Mouse (Mus musculus): ENCODE measurements around the gene Igfbp2. TPM values are rescaled to one million over a fixed set of nuclear protein-coding genes. Genes with fewer than 3 reads are reported as not detected.

Igfbp2 gene
- polyA plus RNA-seq, 1 experiment from 2014 or later = 310 TPM

GRCm38 (mm10) chr1:72860502-72860901, 36.2 kb downstream of the Igfbp2 start:
- 95% methylated on average over 2 of the region's 2 CpGs for WGBS
- Histone ChIP-seq H3K4me2 (ENCODE audit: low read length) (no peak overlapping the region), H3K27ac (replicated peaks; ENCODE audit: low read depth, low read length) (no peak overlapping the region), H3K9ac (replicated peaks; ENCODE audit: low read length) (no peak overlapping the region), H3K27me3 (ENCODE audit: control insufficient read depth, insufficient read depth, low read length) (no peaks in the 10 kb centered on the region), H3K9me3 (ENCODE audit: control insufficient read depth, low read length) (no peaks in the 10 kb centered on the region), H3K4me3 (replicated peaks; ENCODE audit: low read depth, low read length) (no peak overlapping the region), H3K4me1 (ENCODE audit: control insufficient read depth, insufficient read depth, low read length) (peaks cover 10% of the 10 kb centered on the region), H3K36me3 (ENCODE audit: control insufficient read depth, insufficient read depth, low read length) (no peaks in the 10 kb centered on the region)
- DNase-seq (no peak), ATAC-seq (ENCODE audit: low FRiP score, low TSS enrichment) (no peak)

- no peaks in the 10 kb centered on the region for H3K27me3 ChIP-seq (ENCODE audit: control insufficient read depth, insufficient read depth, low read length)
- no peak overlapping the region for H3K27ac ChIP-seq (replicated peaks; ENCODE audit: low read depth, low read length)
- H3K4me2 ChIP-seq (ENCODE audit: low read length) = no peak overlapping the region
- H3K36me3 ChIP-seq (ENCODE audit: control insufficient read depth, insufficient read depth, low read length) = no peaks in the 10 kb centered on the region
- H3K9me3 ChIP-seq (ENCODE audit: control insufficient read depth, low read length) = no peaks in the 10 kb centered on the region
- no peak overlapping the region for H3K4me3 ChIP-seq (replicated peaks; ENCODE audit: low read depth, low read length)
- DNase-seq (no peak), ATAC-seq (ENCODE audit: low FRiP score, low TSS enrichment) (no peak)
- WGBS = 80% methylated on average over 2 of the region's 2 CpGs
- H3K9ac ChIP-seq (replicated peaks; ENCODE audit: low read length) = no peak overlapping the region
- peaks cover 10% of the 10 kb centered on the region for H3K4me1 ChIP-seq (ENCODE audit: control insufficient read depth, insufficient read depth, low read length)
These were observed 37.4 kb downstream of the Igfbp2 start for GRCm38 (mm10) chr1:72861702-72862101.

- WGBS = 90% methylated on average over 21 of the region's 21 CpGs
- Histone ChIP-seq H3K27me3 (ENCODE audit: control insufficient read depth, insufficient read depth, low read length) (no peaks in the 10 kb centered on the region), H3K4me1 (ENCODE audit: control insufficient read depth, insufficient read depth, low read length) (peaks cover 10% of the 10 kb centered on the region), H3K4me3 (replicated peaks; ENCODE audit: low read depth, low read length) (no peak overlapping the region), H3K27ac (replicated peaks; ENCODE audit: low read depth, low read length) (no peak overlapping the region), H3K9ac (replicated peaks; ENCODE audit: low read length) (no peak overlapping the region), H3K4me2 (ENCODE audit: low read length) (no peak overlapping the region), H3K9me3 (ENCODE audit: control insufficient read depth, low read length) (no peaks in the 10 kb centered on the region), H3K36me3 (ENCODE audit: control insufficient read depth, insufficient read depth, low read length) (no peaks in the 10 kb centered on the region)
- no peak for ATAC-seq (ENCODE audit: low FRiP score, low TSS enrichment)
- DNase-seq = no peak
These were observed 37.9 kb downstream of the Igfbp2 start for GRCm38 (mm10) chr1:72862248-72862647.

GRCm38 (mm10) chr1:72863692-72864091, 39.4 kb downstream of the Igfbp2 start:
- Histone ChIP-seq H3K4me2 (ENCODE audit: low read length) (no peak overlapping the region), H3K36me3 (ENCODE audit: control insufficient read depth, insufficient read depth, low read length) (no peaks in the 10 kb centered on the region), H3K27me3 (ENCODE audit: control insufficient read depth, insufficient read depth, low read length) (no peaks in the 10 kb centered on the region), H3K4me1 (ENCODE audit: control insufficient read depth, insufficient read depth, low read length) (peaks cover 6% of the 10 kb centered on the region), H3K9ac (replicated peaks; ENCODE audit: low read length) (no peak overlapping the region), H3K27ac (replicated peaks; ENCODE audit: low read depth, low read length) (no peak overlapping the region), H3K9me3 (ENCODE audit: control insufficient read depth, low read length) (no peaks in the 10 kb centered on the region), H3K4me3 (replicated peaks; ENCODE audit: low read depth, low read length) (no peak overlapping the region)
- ATAC-seq (ENCODE audit: low FRiP score, low TSS enrichment) (no peak), DNase-seq (no peak)
- 87% methylated on average over 8 of the region's 8 CpGs for WGBS

GRCm38 (mm10) chr1:72864272-72864671, 40.0 kb downstream of the Igfbp2 start:
- WGBS = 84% methylated on average over 3 of the region's 3 CpGs
- Histone ChIP-seq H3K27me3 (ENCODE audit: control insufficient read depth, insufficient read depth, low read length) (peaks cover 4% of the 10 kb centered on the region; the same call in 1 of the 2 replicates), H3K9me3 (ENCODE audit: control insufficient read depth, low read length) (no peaks in the 10 kb centered on the region), H3K36me3 (ENCODE audit: control insufficient read depth, insufficient read depth, low read length) (no peaks in the 10 kb centered on the region), H3K9ac (replicated peaks; ENCODE audit: low read length) (no peak overlapping the region), H3K4me1 (ENCODE audit: control insufficient read depth, insufficient read depth, low read length) (peaks cover under 1% of the 10 kb centered on the region), H3K27ac (replicated peaks; ENCODE audit: low read depth, low read length) (no peak overlapping the region), H3K4me2 (ENCODE audit: low read length) (no peak overlapping the region), H3K4me3 (replicated peaks; ENCODE audit: low read depth, low read length) (no peak overlapping the region)
- DNase-seq = no peak
- ATAC-seq (ENCODE audit: low FRiP score, low TSS enrichment) = no peak

- H3K4me3 ChIP-seq (replicated peaks; ENCODE audit: low read depth, low read length) = no peak overlapping the region
- 11% methylated on average over 6 of the region's 6 CpGs for WGBS
- H3K9ac ChIP-seq (replicated peaks; ENCODE audit: low read length) = no peak overlapping the region
- H3K9me3 ChIP-seq (ENCODE audit: control insufficient read depth, low read length) = no peaks in the 10 kb centered on the region
- H3K4me2 ChIP-seq (ENCODE audit: low read length) = no peak overlapping the region
- peak; percentile 31; the same call in 1 of the 2 replicates for ATAC-seq (ENCODE audit: low FRiP score, low TSS enrichment)
- peak; percentile 93 for DNase-seq
- H3K27ac ChIP-seq (replicated peaks; ENCODE audit: low read depth, low read length) = no peak overlapping the region
- no peaks in the 10 kb centered on the region for H3K36me3 ChIP-seq (ENCODE audit: control insufficient read depth, insufficient read depth, low read length)
- H3K27me3 ChIP-seq (ENCODE audit: control insufficient read depth, insufficient read depth, low read length) = peaks cover 6% of the 10 kb centered on the region; the same call in 1 of the 2 replicates
- H3K4me1 ChIP-seq (ENCODE audit: control insufficient read depth, insufficient read depth, low read length) = peaks cover 6% of the 10 kb centered on the region; the same call in 1 of the 2 replicates
These were observed 41.6 kb downstream of the Igfbp2 start for GRCm38 (mm10) chr1:72865900-72866299.

GRCm38 (mm10) chr1:72866417-72866816, 42.1 kb downstream of the Igfbp2 start:
- 66% methylated on average over 5 of the region's 5 CpGs for WGBS
- no peaks in the 10 kb centered on the region for H3K9me3 ChIP-seq (ENCODE audit: control insufficient read depth, low read length)
- no peak overlapping the region for H3K4me3 ChIP-seq (replicated peaks; ENCODE audit: low read depth, low read length)
- no peak overlapping the region for H3K9ac ChIP-seq (replicated peaks; ENCODE audit: low read length)
- peaks cover 6% of the 10 kb centered on the region; the same call in 1 of the 2 replicates for H3K27me3 ChIP-seq (ENCODE audit: control insufficient read depth, insufficient read depth, low read length)
- H3K27ac ChIP-seq (replicated peaks; ENCODE audit: low read depth, low read length) = no peak overlapping the region
- peaks cover 8% of the 10 kb centered on the region; the same call in 1 of the 2 replicates for H3K4me1 ChIP-seq (ENCODE audit: control insufficient read depth, insufficient read depth, low read length)
- no peaks in the 10 kb centered on the region for H3K36me3 ChIP-seq (ENCODE audit: control insufficient read depth, insufficient read depth, low read length)
- DNase-seq (no peak), ATAC-seq (ENCODE audit: low FRiP score, low TSS enrichment) (no peak)
- no peak overlapping the region for H3K4me2 ChIP-seq (ENCODE audit: low read length)

- no peak overlapping the region; the same call in 1 of the 2 replicates for H3K27ac ChIP-seq (replicated peaks; ENCODE audit: low read depth, low read length)
- H3K4me3 ChIP-seq (replicated peaks; ENCODE audit: low read depth, low read length) = no peak overlapping the region
- H3K9me3 ChIP-seq (ENCODE audit: control insufficient read depth, low read length) = no peaks in the 10 kb centered on the region
- H3K36me3 ChIP-seq (ENCODE audit: control insufficient read depth, insufficient read depth, low read length) = no peaks in the 10 kb centered on the region
- no peak for DNase-seq
- no peak for ATAC-seq (ENCODE audit: low FRiP score, low TSS enrichment)
- WGBS = 50% methylated on average over 1 of the region's 1 CpGs
- no peak overlapping the region for H3K9ac ChIP-seq (replicated peaks; ENCODE audit: low read length)
- H3K27me3 ChIP-seq (ENCODE audit: control insufficient read depth, insufficient read depth, low read length) = peaks cover 6% of the 10 kb centered on the region; the same call in 1 of the 2 replicates
- H3K4me1 ChIP-seq (ENCODE audit: control insufficient read depth, insufficient read depth, low read length) = peaks cover 8% of the 10 kb centered on the region; the same call in 1 of the 2 replicates
- H3K4me2 ChIP-seq (ENCODE audit: low read length) = no peak overlapping the region
These were observed 43.0 kb downstream of the Igfbp2 start for GRCm38 (mm10) chr1:72867346-72867745.

GRCm38 (mm10) chr1:72868429-72869215, 44.3 kb downstream of the Igfbp2 start:
- Histone ChIP-seq H3K27me3 (ENCODE audit: control insufficient read depth, insufficient read depth, low read length) (peaks cover 10% of the 10 kb centered on the region; the same call in 1 of the 2 replicates), H3K27ac (replicated peaks; ENCODE audit: low read depth, low read length) (no peak overlapping the region), H3K9me3 (ENCODE audit: control insufficient read depth, low read length) (no peaks in the 10 kb centered on the region), H3K36me3 (ENCODE audit: control insufficient read depth, insufficient read depth, low read length) (no peaks in the 10 kb centered on the region), H3K4me1 (ENCODE audit: control insufficient read depth, insufficient read depth, low read length) (peaks cover 16% of the 10 kb centered on the region), H3K9ac (replicated peaks; ENCODE audit: low read length) (no peak overlapping the region), H3K4me2 (ENCODE audit: low read length) (no peak overlapping the region), H3K4me3 (replicated peaks; ENCODE audit: low read depth, low read length) (no peak overlapping the region)
- DNase-seq (no peak), ATAC-seq (ENCODE audit: low FRiP score, low TSS enrichment) (no peak)
- 81% methylated on average over 10 of the region's 10 CpGs for WGBS
